Mouse (Mus musculus) brain, embryonic 14.5 days (tissue): Measurements from ENCODE around the gene Chd6.

Source experiments
- CTCF ChIP-seq: fragments of 200-500 bp; IDR thresholded peaks from 2 replicates; pipeline ENCODE4 v1.5.1; 2012; ENCODE audit warnings: inconsistent platforms, mild to moderate bottlenecking, moderate library complexity, borderline replicate concordance; ENCODE audit not compliant: insufficient read depth, insufficient read length; ENCODE audit errors: extremely low read depth
- POLR2A ChIP-seq: fragments of 200-500 bp; IDR thresholded peaks from 2 replicates; pipeline ENCODE4 v1.6.1; 2012; ENCODE audit warnings: mild to moderate bottlenecking, inconsistent platforms, borderline replicate concordance; ENCODE audit not compliant: poor library complexity, insufficient read depth, insufficient read length, severe bottlenecking; ENCODE audit errors: extremely low read depth

- TF ChIP-seq CTCF (no peak), POLR2A (no peak)
Measured at GRCm38 (mm10) chr2:160912231-160912671, 196.6 kb downstream of the Chd6 start, which contains the start of gene Emilin3.
